Mouse (Mus musculus) adipocyte (in vitro differentiated cells): ENCODE measurements around the gene Hmgcl.
A peak's percentile ranks its signal among the peaks of the same experiment; 100 is the strongest.

Source experiments
- DNase-seq: peaks from one replicate; pipeline ENCODE4 v3.0.0-alpha.2; 2016; ENCODE audit warnings: low spot score

Hmgcl gene

DNA sequence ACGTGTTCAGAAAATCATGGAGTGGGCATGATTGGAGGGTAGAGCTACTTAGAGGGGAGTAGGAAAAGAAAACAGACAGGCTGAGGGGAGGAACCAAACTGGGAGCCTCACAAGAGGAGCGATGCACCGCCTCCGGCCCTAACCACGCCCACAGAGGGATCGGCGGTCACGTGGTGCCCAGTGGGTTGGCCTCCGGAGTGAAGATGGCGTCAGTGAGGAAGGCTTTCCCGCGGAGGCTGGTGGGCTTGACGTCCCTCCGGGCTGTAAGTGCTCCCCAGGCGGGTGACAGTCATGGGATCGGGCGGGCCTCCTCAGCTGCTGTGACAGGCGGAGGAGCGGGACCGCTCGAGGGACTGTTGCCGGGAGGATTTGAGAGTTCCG lies at the start of gene Hmgcl:
Gene Hmgcl, plus strand, starts transcription at position 171 of the 381 bp plus-strand sequence.
- DNase-seq: peak; percentile 90

DNA sequence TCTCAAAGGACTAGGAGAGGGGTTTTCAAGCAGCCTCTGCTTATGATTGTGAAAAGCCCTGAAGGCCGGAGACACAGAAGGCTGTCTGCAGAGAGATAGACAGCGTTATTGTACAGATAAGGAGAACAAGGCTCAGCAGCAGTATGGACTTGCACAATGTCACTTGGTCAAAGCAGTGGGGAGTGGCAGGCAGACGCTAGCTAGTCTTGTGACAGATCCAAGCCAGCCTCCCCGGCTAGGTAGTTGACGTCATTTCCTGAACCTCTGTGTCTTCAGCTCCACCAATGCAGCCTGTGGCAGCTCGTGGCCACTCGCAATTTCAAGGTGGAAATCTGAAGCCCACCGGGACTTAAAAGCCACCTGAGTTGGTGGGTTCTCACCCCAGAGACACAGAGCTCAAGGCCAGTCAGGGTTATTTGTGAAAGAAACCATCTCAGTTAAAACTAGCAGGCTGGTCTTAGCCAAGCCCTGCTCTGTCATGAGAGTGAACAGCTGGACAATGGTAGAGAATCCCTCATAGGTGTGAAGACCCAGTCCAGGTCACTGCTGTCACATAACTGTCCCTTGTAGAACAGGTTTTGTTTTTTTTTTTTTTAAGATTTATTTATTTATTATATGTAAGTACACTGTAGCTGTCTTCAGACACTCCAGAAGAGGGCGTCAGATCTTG lies 47.7 kb upstream of the Hmgcl start:
- no peak for DNase-seq

DNA sequence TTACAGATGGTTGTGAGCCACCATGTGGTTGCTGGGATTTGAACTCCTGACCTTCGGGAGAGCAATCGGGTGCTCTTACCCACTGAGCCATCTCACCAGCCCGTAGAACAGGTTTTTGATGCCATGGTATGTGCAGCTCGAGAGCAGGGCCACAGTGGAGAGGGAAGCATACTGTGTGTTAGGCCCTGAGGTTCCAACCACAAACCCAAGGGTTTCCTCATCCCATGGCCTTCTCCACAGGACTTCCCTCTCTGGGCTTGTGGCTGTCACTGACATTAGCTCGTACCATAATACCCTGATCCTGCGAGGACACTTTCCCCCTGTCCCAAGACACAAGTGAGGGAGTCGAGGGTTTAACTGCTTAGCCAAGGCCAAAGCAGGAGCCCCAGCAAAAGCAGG lies 47.2 kb upstream of the Hmgcl start:
- no peak for DNase-seq

GRCm38 (mm10) chr4:135900008-135900407 lies 46.2 kb upstream of the Hmgcl start:
- DNase-seq: no peak

DNA sequence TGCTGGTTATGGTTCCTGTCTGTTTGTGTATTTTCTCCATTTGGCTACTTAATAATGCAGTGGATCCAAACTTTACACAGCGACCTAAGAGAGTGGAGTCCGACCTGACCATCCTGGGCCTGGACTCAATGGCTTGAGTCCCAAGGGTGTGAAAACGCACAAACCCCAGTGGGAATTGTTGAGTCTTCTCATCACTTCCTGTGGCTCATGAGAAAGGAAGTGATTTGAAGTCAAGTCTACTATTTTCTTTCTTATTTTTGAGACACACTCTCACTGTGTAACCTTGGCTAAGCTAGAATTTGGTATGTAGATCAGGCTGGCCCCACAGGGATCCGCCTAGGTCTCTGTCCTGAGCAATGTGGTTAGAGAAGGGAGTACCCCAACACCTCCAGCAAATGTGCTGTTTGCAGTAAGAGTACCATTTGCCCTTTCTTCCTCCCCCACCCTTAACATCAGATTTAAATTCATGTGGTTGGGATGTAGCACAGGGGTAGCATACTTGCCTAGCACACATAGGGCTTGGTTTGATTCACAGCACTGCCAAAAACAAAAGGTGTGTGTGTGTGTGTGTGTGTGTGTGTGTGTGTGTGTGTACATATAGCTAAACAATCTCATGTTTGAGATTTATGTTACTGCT lies 43.5 kb upstream of the Hmgcl start:
- no peak for DNase-seq

DNA sequence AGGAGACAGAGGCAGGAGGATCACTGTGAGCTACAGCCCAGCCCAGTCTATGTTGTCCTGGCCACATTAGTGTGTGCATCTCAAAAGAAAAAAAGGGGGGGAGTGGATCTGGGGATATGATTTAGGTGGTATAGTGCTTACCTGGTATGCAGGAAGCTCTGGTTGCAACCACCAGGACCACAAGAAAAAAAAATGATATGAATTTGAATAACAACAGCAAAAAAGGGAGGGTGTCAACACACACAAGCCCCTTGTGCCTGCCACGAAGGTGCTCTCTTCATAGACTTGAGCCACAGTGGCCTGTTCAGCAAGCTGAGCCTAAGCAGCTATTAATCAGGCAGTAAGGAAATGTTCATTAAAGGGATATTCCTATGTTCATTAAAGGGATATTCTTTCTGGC lies 41.4 kb upstream of the Hmgcl start:
- DNase-seq: no peak

DNA sequence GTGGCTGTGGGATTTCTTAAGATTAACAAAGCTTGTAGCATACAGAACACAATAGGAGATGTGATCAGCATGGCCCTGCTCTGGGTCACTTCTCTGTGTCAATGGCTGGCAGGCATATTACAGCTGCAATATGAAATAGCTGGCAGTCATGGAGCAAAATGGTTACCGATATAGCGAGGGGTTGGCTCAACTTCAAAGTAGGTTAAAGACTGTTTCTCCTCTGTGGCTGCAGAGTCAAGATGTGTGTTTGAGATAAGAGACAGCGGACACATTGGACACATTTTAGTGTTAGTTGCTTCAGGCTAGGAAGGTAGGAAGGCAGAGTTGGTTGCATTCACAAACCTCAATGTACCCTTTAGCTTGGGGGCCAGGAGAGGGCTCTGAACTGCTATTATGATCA lies 39.6 kb upstream of the Hmgcl start:
- peak; percentile 26 for DNase-seq

GRCm38 (mm10) chr4:135909326-135910066 lies 36.8 kb upstream of the Hmgcl start:
- DNase-seq: no peak

- no peak for DNase-seq
These were observed 34.7 kb upstream of the Hmgcl start for GRCm38 (mm10) chr4:135911531-135911930.

GRCm38 (mm10) chr4:135912164-135912563 lies 34.1 kb upstream of the Hmgcl start:
- DNase-seq: no peak

GRCm38 (mm10) chr4:135912835-135913234 lies 33.4 kb upstream of the Hmgcl start:
- no peak for DNase-seq

DNA sequence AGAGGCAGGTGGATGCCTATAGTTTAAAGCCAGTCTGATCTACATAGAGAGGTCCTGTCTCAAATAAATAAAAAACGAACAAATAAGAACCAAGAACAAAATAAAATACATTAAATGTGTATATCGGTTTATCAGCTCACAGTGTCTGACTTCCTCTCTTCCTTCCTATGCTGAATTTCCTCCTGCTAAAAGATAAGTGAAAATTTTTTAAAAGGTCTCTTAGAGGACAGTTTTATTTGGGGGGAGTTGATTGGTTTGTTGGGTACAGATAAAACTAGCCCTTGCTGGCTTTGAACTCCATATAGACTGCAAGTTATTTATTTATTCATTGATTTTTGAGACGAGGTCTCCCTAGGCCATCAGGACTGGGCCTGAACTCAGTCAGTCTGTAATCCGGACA lies 32.8 kb upstream of the Hmgcl start:
- DNase-seq: no peak

DNA sequence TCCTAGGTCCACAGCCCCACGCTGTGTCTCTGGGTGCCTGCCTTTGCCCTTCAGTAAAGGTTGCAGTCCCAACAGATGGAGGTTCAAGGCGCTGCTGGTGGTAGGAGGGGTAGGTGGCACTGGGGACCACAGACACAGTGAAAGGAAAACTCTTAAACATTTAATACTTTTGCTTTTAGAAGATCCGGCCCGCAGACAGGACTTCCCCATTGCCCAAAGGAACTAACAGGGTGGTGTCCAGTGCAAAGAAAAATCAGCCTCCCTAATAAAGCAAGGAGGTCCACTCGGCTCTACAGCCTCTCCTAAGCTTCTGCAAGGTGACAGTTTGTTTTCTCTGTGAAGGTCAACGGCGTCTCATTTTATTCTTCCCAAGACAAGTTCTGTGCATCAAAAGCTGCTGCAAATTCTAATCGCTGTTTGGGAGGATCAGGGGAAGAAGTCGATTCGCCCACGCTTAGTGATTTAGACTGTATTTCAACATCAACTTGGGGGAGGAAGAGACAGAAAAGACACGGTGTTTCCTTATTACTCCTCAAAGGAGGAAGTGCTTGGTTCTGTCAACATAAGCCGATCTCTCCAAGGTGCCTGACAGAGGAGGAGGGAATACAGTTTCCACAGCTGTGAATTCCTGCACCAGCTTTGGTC lies 27.5 kb upstream of the Hmgcl start:
- DNase-seq: no peak

DNA sequence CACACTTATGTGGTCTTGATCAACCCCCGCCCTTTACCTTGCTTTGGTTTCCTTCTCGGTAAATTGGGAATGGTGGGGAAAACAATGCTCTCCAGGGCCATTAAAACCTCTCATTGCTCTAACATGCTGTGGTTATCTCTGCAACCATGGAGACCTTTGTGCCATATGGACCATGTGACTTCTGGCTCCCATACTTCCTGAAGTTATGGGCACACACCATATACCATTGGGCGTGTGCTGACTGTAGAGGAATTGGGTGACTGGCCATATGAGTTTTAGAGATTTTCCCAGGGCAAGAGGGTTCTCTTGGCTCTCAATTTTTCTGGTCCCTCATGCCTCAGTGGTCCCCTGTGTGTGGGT lies 27.0 kb upstream of the Hmgcl start:
- DNase-seq: no peak

DNA sequence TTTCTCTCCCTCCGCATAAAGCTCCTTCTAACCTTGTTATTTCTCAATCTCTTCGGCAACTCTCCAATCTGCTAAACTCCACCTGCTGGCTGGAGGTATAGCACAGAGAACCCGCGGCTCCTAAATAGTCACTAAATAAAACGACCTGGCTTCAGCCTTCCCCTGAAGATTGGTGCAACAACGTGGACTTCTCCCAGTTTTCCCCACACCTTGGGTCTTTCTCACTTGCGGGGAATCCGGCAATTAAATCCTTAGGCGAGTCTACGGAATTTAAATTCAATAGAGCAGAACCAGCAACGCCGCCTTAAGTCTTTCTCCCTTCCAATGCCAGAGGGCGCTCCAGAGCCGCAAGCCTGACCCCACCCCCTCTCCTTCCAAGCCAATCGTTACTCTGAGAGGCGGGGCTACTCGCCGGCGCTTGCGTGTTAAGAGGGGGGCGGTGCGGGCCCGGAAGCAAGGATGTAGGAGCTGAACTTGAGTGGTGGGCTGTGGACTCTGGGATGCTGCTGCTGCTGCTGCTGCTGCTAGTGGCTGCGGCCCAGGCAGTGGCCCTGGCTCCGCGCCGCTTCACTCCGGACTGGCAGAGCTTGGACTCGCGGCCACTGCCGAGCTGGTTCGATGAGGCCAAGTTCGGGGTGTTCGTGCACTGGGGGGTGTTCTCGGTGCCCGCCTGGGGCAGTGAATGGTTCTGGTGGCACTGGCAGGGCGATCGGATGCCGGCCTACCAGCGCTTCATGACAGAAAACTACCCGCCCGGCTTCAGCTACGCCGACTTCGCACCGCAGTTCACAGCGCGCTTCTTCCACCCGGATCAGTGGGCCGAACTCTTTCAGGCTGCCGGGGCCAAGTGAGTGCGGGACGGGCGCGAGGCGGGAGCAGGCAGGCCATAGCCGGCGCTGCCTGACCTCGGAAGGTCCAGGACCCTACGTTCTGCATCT lies 25.7 kb upstream of the Hmgcl start, which contains the start of gene Fuca1:
Gene Fuca1, plus strand, starts transcription at position 432 of the 938 bp plus-strand sequence.
- peak; percentile 95 for DNase-seq

- peak; percentile 81 for DNase-seq
These were observed 24.8 kb upstream of the Hmgcl start for GRCm38 (mm10) chr4:135921257-135922120.

- DNase-seq: peak; percentile 33
These were observed 24.1 kb upstream of the Hmgcl start for GRCm38 (mm10) chr4:135922190-135922589.

DNA sequence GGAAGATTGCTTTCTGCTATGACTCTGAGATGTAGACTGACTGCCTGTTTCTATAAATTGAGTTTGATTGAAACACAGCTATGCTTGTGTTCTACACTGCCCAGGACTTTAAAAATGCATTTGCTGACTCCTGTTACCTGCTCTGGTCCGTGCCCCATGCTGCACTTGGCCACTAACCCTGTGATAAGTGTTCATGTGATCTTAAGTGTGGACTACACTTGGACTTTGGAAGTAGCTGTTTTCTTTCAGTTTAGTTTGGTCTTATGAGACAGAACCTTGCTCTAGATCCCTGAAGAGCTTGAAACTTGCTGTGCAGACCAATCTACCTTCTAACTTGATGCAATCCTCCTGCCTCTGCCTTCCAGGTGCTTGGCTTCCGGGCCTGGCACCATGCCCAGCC lies 21.8 kb upstream of the Hmgcl start:
- no peak for DNase-seq

- DNase-seq: no peak
These were observed 20.9 kb upstream of the Hmgcl start for GRCm38 (mm10) chr4:135925341-135925740.

GRCm38 (mm10) chr4:135926195-135926808 lies 19.9 kb upstream of the Hmgcl start:
- no peak for DNase-seq
